Mouse (Mus musculus) erythroblast, embryonic 14.5 days (primary cell): ENCODE data around the gene Plxna3.

Experiments used
- GATA1 ChIP-seq: IDR thresholded peaks from 2 replicates; pipeline ENCODE4 v1.6.1; 2012; ENCODE audit warnings: low read length, inconsistent platforms, mixed read lengths
- TAL1 ChIP-seq: IDR thresholded peaks from 3 replicates; pipeline ENCODE4 v1.6.1; 2012; ENCODE audit warnings: low read length, inconsistent platforms, mixed read lengths

- TF ChIP-seq GATA1 (peak; percentile 49; the same call in 1 of the 2 replicates), TAL1 (no peak)
Measured at GRCm38 (mm10) chrX:74392535-74393443, 63.9 kb downstream of the Plxna3 start, which contains the start of the genes Fam3a and Ikbkg.
